Mouse (Mus musculus): Measurements from ENCODE around the gene Mterf1b.
"Not testable (repeated sequence)": the region's sequence is repeated elsewhere in the genome, so short reads cannot be mapped to it uniquely, and the experiment has no call there.

The Mterf1b gene

DNA sequence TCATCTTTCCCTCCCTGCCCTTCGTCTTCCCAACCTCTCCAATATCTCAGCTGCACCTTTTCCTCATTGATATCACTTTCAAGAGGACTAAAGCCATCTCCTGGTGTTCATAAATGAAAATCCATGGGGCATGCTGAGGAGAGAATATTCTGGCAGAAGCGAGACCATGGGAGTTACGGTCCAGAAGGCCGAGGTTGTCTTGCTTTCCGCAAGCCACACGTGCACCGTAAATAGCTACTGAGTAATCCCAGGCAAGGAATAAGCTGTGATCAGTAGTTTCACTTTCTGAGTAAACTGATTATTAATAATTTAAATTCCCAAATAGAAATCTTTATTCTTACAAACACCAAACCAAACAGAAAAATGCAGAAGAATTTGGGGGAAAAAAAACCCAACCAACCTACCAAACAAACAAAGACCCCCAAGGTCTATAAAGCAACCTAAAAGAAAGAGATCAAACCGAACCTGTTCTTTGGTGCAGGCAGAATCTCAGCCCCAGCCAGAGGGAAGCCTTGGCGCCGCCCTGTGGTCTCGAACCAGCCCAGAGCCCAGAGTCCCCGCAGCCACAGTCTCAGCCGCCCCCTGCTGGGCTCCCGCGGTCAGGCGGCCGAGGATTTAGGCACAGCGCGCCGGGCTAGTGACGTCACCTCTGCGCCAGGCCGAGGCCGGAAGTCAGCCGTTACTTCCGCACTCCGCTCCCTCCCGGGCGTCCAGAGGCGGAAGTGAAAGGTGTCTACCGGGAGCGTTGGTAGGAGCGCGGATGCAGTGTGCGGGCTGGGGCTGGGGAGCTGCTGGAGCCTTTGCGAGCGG lies at the start of gene Mterf1b:
Gene Mterf1b, plus strand, starts transcription at position 697 of the 810 bp plus-strand sequence.
- in situ Hi-C loops (cut with MboI; ENCODE audit: low sequenced_read_pairs) = not testable (repeated sequence)

DNA sequence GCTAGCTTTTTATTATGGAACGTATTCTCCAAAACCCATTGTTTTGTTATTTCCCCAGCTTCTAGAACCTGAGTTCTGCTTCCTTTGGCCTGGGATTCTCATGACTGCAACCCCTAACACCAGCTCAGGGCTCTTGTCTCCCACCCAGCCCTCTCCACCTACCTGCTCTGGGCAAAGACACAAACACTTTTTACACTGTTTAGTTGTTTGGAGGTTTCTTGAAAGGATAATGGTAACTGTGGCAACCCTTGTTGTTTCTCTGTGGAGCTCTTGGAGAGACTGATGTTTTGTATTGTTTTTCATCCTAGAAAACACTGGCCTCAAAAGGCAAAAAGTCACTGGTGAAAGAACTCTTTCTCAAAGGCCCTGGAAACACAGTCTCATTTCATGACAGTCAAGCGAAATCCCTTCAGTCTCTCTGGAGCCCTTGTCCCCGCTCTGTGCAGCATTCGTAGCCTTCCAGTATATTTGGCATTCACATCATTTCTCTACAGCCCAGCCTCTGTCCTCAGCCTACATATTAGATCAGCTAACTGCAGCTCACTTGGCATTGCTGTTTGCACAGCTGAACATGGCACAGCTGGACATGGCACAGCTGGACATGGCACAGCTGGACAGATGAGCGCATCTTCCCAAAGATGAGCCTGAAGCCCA lies 32.6 kb upstream of the Mterf1b start:
- in situ Hi-C loops (cut with MboI; ENCODE audit: low sequenced_read_pairs) = not testable (repeated sequence)

DNA sequence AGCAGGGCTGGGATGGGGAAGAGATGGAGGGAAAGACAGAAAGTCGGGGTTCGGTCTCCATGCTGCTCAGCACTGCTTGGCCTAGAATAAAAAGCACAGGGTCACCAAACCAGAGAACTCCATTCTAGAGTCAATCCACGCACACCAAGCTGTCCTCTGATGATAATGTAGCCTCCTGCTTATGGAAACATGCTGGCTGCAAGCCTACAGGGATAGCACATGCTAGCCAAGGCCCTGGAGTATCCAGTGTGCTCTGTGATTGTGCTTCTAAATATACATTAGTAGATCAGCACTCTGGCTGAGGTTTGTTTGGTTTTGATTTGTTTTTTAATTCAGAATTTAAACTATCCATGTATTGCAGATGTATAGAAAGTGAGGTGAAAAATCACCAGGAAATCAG lies 30.6 kb upstream of the Mterf1b start:
- in situ Hi-C loops (cut with MboI; ENCODE audit: low sequenced_read_pairs) = no loop called here

DNA sequence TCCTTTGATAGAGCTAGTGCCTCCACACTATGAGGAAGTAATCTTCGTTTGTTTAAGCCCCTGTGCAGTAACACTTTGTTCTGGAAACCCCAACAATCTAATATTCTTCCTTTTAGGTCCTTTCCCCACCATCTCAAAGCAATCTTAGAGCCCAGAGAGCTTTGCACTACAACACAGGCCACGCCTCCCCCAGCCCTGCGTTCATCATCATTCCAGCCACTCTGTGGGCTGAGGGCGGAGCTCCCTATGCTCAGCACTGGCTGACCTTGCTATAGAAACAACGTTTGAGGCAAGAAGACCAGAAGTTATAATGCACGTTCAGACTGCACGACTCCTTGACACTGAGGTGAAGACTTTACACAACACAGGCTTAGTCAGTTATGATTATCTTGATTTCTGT lies 29.7 kb upstream of the Mterf1b start:
- in situ Hi-C loops (cut with MboI; ENCODE audit: low sequenced_read_pairs) = no loop called here

DNA sequence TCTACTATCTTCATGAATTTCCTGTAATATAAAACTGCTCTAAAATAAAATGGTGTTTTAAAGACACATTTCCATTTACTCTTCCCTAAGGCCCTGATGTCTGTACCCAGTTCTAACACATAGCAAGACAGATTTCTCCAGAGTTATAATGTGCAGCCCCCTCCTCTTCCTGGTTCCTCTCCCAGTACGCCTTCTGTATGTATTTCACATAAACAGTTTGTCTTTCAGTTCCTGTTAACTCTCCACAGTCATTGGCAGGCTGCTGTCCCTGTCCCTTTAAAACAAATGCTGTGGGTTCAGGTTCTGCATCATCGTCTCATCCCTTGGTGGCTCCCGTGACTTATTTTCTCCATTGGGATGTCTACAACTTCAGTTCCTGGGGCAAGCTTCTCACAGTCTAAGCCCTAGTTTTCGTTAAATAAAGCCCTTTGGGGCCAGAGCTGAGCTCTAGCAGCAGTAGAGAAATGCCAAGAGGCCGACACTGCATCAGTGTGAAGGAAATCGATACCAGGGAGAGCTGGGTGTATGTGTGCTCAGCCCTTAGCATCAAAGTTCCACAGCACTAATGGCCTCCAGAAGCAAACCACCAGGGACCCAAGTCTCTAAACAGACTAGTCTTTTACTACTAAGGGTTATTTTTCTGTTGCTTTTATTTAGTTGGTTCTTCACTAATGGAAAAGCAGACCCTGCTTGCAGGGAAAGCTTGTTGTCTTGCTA lies 24.2 kb upstream of the Mterf1b start:
- in situ Hi-C loops (cut with MboI; ENCODE audit: low sequenced_read_pairs) = not testable (repeated sequence)

DNA sequence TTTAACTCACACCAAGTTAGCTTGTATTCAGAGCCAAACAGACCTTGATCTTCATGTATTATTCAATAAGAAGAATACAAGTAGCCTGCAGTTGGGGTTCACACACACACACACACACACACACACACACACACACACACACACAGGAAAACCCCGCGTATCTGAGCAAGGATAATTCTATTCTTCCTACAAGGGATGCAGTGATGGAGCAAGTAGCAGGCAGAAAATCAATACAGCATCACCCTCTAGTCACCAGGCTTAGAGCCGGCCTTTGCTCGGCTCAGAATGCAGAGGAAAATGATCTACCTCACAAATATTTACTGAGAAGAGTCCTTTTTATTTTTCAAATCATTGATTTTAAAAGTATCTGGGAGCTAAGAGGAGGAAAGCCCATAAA lies 23.6 kb upstream of the Mterf1b start:
- in situ Hi-C loops (cut with MboI; ENCODE audit: low sequenced_read_pairs) = not testable (repeated sequence)

DNA sequence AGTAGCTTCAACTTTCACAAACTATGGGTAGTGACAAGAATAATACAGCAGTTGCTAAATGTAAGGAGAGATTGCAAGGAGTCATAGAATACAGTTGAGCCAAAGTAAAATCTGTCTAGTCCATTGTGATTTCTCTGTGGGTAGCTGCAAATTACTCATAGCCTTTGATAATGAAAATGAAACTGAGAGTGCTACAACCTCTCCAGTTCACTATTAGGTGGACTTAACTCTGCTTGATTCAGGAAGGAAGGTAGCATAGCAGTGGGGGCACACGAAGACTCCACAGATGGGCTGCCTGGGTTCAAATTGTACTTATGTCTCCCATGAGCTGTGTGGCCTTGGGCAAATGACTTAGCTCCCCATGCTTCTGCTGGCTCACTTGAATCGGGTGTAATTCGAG lies 15.7 kb upstream of the Mterf1b start:
- in situ Hi-C loops (cut with MboI; ENCODE audit: low sequenced_read_pairs) = not testable (repeated sequence)

DNA sequence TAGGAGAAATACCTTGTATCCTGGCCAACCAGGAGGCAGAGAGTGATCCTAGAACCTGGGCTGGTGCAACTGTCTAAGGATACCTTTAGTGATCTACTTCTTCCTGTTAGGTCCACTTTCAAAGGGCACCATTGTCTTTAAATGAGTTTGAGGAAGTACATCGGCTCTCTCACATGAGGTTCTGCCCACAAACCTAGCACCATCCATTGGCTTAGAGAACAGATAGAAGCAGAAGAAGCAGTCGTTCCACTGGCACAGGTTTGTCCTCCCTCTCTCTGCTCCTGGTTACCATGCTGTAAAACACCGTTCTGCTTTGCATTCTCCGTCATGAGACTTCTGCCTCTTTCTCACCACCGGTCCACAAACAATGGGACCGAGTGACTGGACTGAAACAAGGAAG lies 12.8 kb upstream of the Mterf1b start:
- in situ Hi-C loops (cut with MboI; ENCODE audit: low sequenced_read_pairs) = no loop called here

DNA sequence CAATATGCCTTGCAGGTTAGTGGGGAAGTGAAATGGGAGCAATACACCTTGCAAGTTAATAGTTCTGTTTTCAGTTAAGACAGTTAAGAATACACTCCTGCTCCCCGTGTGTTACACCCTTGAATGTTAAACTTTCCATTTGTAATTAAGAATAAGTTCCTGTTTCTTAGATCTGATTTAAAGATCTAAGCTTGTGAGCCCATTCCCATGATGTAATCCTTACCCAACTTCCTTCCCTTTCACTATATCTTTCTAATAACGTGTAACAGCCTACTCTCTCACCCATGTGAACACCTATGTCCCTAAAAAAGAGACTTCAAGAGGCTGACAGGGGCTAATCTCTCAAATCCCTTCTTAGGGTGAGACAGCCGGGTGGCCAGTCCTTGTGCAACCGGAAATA lies 5.4 kb upstream of the Mterf1b start:
- in situ Hi-C loops (cut with MboI; ENCODE audit: low sequenced_read_pairs) = no loop called here

DNA sequence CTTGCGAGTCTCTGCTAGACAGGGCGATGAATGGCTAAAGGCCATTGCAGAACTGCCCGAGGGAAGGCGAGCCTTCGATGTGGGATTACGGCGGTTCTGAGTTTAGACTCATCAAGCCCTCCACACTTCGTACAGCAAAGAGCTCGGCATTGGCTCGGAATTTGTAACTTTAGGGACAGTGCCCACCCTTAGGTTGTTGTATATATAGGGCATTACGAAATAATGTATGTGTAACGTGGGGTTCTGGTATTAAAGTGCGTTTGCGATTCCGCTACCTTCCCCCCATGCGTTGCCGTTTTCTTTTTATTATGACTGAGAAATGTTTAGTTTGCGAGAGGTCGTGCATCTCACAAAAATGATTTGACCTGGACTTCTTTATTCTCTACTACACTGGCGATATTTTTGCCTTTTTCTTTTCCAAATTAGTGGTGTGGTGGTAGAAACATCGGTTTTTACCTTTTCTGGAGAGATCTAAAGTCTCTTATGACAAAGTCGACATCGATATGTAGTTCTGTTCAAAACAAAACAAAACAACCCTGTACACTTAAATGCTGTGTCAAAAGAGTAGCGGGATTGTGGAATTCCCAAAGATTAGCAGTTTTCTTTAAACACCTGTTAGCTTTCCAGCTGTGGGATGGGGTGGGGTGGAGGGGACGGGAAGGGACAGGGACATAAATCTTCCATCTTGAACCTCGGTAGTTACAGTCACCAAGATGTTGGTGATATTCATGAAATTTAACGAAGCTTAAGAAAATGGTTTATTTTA lies 497 bp downstream of the Mterf1b start:
- in situ Hi-C loops (cut with MboI; ENCODE audit: low sequenced_read_pairs) = not testable (repeated sequence)

DNA sequence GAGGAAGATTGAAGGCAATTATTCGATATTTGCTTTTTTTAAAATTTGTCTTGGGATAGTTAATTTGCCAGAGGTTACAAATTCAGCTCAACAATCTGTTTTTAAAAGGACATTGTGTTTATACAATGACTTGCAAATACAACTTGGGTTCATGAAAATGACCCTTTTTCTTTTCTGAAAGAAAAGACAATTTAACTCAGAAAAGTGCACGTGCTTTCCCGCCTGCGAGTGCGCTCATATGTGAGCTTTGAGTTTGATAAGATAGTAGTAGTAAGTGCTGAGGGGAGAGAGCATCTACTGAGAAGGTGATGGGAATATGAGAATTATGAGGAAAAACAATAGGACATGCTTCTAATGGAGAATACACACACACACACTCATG lies 1.1 kb downstream of the Mterf1b start:
- in situ Hi-C loops (cut with MboI; ENCODE audit: low sequenced_read_pairs) = no loop called here

DNA sequence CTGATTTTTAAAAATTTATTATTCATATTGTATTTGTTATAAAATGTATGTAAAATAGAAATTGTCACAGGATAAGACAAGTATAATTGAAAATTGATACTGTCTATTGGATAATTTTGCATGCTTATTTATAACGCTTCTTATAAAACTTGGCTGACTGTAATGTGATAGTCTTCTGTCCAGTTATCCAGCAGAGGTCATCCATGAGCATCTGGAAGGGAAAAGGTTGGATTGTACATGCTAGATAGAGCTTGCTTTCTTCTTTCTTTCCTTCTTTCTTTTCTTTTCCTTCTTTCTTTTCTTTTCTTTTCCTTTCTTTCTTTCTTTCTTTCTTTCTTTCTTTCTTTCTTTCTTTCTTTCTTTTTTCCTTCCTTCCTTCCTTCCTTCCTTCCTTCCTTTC lies 2.0 kb downstream of the Mterf1b start:
- in situ Hi-C loops (cut with MboI; ENCODE audit: low sequenced_read_pairs) = no loop called here

DNA sequence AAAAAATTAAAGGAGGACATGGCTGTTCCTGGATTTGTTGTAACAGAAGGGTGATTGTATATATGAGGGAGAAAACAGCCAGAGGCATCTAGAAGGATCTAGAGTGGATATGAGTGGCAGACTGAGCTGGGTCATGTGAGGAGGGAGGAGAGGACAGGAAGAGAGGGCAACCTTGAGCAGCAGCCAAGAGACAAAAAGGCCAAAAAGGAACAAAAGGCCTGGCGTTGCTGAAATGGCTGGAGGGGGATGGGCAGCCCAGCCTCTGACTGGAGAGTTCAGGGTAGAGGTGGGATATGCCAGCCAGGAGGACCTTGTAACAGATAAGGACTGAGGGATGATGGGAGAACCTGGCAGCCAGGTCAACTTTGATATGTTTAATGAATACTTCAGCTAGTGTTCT lies 2.9 kb downstream of the Mterf1b start:
- in situ Hi-C loops (cut with MboI; ENCODE audit: low sequenced_read_pairs) = no loop called here

DNA sequence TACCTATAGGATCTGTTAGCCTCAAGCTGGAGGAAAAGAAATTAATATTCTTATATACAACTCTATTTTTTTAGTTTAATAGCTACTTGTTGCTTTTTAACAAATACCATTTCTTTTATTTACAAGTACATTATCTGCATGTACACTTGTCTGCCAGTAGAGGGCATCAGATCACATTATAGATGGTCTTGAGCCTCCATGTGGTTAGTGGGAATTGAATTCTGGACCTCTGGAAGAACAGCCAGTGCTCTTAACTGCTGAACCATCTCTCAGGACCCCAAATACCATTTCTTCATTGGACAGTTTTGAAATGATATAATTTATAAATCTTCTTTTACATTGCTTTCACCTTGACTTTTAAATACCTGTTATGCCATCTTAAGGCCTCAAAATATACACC lies 9.2 kb downstream of the Mterf1b start:
- in situ Hi-C loops (cut with MboI; ENCODE audit: low sequenced_read_pairs) = no loop called here

DNA sequence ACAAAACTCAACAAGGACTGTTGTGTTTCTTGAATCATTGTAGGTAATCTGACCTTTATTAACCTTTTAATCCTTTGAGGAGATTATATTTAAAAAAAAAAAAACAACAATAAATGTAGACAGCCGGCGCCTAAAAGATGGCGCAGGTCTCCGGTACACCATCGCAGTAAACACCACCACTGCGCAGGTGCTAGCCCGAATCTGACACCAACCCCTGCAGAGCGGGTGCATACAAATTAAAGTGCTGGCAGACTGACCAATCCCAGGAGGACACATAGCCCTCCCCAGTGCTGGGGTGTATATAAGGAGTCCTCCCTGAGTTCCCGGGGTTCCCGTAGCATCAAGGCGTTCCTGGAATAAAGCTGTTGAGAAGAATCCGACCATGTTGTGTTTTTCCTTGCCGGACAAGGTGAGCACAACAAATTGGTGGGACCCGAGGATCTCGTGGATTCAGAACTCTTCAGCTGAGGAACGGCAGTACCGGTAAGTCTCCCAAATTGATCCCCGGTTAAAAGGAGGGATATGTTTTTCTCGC lies 10.2 kb downstream of the Mterf1b start:
- in situ Hi-C loops (cut with MboI; ENCODE audit: low sequenced_read_pairs) = not testable (repeated sequence)

DNA sequence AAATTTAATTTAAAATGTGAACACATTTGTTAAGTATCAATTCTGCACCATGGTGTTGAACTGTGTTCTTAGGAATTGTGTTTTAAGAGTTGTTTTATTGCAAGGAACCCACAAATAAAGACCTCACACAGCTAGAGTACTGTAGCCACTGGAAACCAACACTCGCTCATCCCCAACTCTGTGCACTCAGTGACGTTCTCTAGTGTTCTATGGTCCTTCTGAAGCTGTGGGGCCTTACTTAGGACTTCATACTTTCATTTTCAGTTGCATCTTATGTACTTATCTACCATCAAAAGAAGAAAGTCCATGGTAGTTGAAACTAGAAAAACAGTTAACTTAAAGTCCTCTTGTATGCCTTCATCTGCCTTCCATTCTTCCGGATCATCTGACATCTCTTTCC lies 17.9 kb downstream of the Mterf1b start:
- in situ Hi-C loops (cut with MboI; ENCODE audit: low sequenced_read_pairs) = not testable (repeated sequence)

DNA sequence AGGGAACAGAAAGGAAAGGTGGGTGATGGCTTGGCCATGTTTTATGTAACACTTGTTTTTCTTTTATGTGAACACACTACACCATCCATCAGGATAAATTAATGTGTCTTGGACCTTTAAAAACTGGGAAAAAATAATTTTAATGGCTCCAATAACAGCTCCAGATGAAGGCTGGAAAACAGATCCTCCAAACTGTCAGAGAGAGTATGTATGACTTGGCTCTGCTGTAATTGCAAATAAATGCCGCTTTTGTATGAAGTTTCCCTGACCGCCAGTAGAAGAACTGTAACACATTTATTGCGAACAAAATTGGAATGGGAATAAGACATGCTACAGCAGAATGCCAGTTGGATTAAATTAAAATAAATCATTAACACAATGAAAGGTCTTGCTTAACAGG lies 29.1 kb downstream of the Mterf1b start:
- in situ Hi-C loops (cut with MboI; ENCODE audit: low sequenced_read_pairs) = no loop called here

DNA sequence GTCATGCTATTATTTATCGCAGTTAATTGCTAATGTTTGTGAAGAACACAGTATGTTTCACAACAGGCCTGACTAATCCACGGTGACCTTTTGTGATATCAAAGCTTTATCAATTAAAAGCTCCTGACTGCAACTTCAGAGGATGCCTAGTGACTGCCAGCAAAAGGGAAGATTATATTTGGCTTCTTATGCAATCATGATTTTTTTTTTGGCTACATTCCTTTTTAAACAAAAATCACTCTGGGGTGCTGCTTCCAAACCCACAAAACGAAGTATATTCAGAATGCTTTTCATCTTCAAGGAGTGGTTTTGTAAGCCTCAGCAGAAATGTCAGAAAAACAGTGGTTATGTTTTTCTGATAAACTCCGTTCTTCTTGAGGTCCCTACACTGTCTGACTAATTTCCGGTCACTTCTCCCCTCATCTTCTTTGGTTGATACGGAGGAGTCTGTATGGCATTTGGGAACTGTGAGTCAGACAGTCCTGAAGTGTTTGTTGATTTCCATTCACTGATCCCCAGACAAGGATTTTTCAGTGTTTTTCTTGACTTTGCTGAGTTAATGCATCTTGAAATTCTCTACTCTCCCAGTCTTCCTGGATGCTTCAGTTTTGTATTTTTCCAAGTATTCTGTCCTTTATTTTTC lies 29.9 kb downstream of the Mterf1b start:
- in situ Hi-C loops (cut with MboI; ENCODE audit: low sequenced_read_pairs) = no loop called here

DNA sequence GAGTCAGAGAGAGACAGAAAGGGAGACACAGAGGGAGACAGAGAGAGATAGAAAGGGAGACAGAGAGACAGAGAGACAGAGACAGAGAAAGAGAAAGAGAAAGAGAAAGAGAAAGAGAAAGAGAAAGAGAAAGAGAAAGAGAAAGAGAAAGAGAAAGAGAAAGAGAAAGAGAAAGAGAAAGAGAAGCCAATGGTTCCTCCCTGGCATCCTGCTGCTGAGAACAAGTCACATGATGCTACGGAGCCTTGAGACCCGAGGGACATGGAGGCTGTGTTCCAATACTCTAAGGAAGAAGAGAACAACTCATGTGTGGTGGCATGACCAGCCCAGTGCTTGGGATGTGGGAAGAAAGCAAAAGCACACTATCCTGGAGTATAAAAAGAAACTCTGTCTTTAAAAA lies 40.0 kb downstream of the Mterf1b start:
- in situ Hi-C loops (cut with MboI; ENCODE audit: low sequenced_read_pairs) = no loop called here

DNA sequence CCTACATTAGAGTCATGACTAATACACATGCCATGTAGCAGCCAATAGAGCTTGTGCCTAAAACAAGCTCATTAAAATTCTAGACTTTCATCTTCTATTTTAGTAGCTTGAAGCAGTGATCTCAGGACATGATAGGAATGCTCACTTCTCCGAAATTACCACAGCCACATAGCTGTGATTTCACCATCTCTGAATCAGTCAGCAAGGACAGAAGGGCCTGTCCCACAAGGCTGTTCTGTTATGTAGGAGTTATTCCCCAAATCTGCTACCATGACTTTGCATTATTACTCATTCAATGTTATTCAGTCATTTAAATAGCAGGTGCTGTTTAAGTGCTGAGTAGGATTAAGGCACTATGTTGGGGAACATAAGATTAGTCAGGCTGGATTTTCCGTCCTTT lies 42.3 kb downstream of the Mterf1b start:
- in situ Hi-C loops (cut with MboI; ENCODE audit: low sequenced_read_pairs) = no loop called here
